Mouse (Mus musculus): Measurements from ENCODE around the gene Cnbd2.

- TF ChIP-seq TAL1 (IDR thresholded peaks at IDR 0.05; ENCODE audit: low read length): no peak
- TF ChIP-seq GATA1 (IDR thresholded peaks at IDR 0.05; ENCODE audit: low read length): no peak
Measured at GRCm38 (mm10) chr2:156324681-156325080, 12.6 kb downstream of the Cnbd2 start.

All from erythroblast, embryonic 14.5 days (primary cell).